Mouse (Mus musculus) ovary, postnatal 14 days (tissue): ENCODE data around the gene Trim37.

Source experiments
- DNase-seq: peaks from one replicate; pipeline ENCODE4 v3.0.0; 2022; ENCODE audit warnings: low spot score

Trim37 gene

DNA sequence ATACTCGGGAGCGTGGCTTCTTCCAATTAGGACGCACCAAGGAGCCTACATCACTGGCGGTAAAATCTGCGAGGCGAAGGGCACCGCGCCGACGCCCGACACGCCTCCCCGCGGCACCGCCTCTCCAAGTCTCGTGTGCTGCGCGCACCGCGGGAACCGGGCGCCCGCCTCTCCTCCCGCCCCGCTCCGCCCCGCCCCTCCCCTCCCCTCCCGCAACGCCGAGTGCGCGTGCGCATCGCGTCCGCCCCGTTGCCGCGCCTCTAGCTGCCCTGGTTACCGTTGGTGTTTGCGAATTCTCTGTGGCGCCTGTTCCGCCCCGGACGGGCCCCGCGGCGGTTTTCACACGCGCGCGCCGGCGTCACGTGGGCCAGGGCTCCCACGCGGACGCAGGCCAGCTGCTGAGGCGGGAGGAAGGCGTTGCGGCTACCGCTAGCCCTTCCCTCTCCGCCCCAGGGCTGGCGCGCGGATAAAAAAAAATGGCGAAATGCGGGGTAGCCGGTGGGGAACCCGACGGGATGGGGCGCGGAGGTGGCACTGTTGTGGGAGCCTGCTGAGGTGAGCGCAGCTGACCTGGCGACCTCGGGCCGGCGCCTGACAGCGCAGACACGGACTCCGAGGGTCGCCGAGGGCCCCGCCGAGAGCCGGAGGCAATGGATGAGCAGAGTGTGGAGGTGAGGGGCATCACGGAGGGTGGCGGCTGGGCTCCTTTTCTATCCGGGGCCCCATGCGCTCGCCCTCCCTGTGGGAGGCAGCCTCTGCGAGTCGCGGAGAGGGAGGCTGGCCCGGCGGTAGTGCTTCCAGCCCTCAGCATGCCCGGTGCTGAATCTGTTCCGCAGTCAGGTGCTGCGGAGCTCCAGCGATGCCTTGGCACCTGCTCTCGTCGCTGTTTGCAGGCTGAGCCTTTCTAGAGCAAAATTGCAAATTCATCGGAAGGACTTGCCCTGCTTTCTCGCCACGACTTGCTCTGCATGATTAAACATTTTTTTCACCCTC, at the start of gene Trim37:
TSS of gene Trim37 (plus strand) at position 254 of the 993 bp plus-strand sequence.
- DNase-seq: peak; percentile 72

DNA sequence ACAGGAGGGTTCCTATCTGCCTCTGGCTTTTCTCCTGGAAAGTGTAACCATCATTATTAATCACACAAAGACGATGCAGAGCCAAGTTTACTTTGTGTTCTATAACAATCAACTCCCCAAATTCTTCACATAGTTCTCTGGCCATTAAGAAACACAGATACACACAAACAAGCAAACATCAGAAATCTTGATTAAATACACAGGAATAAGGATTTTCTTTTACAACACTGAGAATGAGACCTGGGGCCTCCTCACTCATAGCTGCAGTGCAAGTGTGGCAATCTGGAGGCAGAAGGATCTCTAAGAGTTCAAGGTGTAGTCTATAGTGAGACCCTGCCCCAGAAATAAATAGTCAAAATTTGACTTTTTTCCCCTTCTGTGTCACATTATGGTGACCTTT, 43.2 kb upstream of the Trim37 start:
- DNase-seq: no peak

GRCm38 (mm10) chr11:87085461-87085860, 41.4 kb upstream of the Trim37 start:
- DNase-seq: no peak

- DNase-seq: peak; percentile 76
Observed at GRCm38 (mm10) chr11:87086290-87086984, 40.4 kb upstream of the Trim37 start, which contains the start of gene Smg8. TSS of gene Smg8 (minus strand) at chr11:87086774.

DNA sequence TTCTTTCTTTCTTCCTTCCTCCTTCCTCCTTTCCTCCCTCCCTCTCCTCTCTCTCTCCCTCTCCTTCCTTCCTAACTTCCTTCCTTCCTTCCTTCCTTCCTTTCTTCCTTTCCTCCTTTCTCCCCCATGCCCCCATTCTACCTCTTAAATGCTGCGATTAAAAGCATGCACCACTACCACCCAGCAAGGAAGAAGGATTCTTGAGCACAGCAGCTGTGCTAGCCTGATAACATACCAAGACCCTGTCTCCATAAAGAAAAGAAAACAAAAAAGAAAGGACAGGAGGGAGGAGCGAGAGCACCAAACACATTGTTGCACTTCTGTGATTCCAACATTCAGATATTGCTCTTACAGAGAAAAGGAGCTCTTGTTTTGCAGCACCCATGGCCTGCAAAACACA, 39.7 kb upstream of the Trim37 start:
- no peak for DNase-seq

GRCm38 (mm10) chr11:87108409-87108754, 18.5 kb upstream of the Trim37 start, which contains the start of gene Prr11:
TSS of gene Prr11 (minus strand) at chr11:87108708.
- no peak for DNase-seq

DNA sequence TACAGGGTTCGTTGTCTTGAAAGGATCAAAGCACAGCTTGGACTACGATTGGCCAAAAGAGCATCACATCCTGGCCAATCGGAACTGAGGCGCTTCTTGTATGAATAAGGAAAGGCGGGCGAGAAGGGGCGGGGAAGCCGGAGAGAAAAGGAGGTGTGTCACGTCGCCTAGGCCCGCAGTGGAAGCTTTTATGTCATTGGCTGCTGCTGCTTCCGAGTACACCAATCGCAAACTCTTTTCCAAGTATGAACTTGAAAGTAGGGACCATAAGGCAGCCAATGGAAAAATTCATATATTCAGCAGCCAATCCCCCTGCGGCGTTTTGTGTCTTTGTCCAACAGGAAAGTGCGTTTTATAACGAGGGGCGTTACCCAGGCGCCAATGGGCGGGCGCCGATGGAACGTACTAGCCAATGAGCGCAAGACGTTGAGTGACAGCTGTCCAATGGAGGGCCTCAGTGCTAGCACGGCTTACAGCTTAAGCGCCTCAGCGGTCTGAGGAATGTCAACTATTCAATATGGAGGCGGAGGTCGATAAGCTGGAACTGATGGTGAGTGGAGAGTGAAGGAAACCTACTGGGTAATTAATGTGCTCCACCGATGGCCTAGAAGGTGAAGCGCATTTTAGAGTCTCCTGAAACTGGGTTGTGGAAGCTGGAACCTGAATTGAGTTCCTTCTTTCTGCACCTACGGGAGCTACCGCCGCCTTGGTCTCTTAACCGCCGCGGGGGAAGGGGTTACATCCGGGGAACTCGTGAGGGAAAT, 17.9 kb upstream of the Trim37 start, which contains the start of gene Ska2:
TSS of gene Ska2 (plus strand) at position 480 of the 764 bp plus-strand sequence.
- peak; percentile 91 for DNase-seq

- DNase-seq: no peak
Observed at GRCm38 (mm10) chr11:87109519-87110171, 17.2 kb upstream of the Trim37 start.

DNA sequence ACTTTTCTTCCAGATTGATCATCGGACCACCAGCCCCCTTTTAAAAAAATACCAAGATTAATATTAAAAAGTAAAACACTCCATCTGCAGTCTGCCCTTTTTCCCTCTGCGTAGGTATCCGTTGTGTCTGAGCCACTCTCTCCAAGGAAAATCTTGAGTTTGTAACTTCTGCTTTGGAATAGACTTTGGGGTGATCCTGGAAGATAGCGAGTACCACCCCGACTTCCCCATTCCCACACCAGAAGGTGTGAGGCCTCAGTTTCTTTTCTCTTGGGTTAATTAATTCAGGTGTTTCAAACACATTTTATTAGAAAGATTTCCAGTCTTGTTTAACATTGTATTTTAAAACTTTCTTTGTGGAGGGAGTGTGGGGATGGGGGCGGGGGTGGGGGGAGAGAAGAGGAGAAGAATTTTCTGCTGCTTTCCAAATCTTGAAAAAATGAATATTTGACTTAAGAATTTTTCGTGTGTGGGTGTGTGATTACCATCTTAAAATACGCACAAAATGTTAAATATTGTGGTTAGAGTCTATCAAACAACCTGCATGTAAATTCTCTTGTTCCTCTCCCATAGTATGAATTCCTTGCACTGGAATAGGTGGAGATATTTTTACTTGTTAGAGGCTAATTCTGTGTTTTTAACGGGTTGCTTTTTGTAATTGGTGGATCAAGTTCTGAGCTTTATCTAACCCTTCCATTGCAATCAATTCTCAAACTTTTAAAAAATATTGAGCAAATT, 16.5 kb upstream of the Trim37 start:
- DNase-seq: no peak

DNA sequence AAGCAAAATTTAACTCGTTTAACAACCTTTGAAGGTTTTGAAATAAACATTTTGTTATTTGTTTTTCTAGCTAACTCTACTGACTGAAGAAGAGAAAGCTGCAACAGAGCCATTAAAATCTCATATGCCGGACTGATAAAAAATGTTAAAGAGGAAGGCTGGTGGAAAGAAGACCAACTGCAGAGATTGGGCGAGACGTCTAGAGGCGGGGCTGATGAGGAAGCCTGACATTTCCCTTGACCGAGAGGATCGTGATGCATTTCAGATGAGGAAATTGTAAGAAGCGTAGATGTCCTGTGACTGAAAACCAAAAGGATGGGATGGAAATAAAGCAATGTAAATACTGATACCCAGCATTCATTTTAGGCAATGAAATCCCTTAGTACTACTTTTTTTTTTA, 5.0 kb upstream of the Trim37 start:
- DNase-seq: no peak

DNA sequence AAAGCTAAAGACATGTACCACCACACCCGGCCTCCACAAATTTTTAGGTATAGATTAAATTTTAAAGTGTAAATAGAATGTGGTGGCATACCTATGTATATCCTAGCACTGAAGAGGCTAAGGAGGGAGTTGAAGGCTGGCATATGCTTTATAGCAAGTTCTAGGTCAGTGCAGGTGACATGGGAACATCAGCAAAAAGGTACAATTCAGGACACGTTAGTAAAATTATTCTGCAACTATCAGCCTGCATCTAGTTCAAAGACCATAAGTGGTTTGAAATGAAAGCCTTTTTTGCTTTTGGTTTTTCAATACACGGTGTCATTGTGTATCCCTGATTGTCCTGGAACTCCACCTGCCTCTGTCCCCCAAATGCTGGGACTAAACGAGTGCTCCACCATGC, 1.3 kb upstream of the Trim37 start:
- no peak for DNase-seq

DNA sequence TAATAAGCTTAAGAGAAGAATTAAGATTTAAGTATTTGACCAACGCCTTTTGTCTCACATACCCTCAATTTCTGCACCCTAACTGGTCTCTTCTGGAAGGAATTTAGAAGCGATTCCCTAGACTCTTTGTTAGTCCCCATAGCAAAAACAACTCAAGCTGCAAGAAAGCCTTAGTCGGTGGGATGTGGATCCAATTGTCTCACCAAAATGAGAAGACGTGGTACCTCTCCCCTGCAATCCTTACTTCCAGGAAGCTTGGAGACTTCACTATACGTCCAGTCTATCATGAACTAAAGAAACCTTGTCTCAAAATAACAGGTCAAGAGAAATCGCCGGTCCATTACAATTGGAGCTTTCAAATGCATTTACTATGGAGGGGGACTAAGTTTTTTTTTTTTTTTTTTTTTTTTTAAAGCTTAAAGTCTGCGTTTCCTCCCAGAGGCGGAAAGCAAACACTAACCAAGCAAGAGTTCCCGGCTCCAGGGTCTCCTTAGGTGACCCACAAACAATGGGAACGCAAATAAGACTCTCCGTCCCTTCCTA, 525 bp upstream of the Trim37 start:
- no peak for DNase-seq

DNA sequence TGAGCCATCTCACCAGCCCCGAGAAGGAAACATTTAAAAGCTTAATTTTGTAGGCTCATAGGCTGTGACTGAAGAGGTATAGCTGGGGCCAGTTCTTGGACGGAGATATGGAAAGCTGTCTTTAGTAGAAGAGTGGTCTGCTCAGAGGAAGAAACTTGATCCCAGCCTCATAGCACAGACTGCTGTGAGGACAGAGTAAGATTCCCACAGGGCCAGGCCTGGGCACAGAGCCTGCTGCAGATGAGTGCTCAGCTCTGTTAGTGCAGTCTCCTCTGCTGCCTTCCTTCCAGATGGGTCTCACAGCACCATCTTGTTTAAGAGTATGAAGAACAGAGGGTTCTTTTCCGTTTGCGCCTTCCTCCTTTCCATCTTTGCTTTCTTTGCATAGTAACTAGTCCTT, 9.4 kb downstream of the Trim37 start:
- DNase-seq: no peak

DNA sequence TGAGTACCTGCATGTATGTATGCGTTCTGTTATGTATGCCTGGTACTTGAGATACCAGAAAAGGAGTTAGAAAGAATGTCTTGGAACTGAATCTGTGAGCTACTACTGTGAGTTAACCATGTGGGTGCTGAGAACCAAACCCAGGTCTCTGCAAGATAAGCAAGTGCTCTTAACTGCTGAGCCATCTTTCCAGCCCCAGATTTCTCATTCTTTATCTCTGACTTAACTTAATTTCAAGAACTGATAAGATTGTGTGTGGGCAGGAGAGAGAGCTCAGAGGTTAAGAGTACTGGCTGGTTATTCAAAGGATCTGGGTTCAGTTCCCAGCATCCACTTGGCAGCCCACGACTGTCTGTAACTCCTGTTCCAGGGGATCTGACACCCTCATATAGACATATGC, 31.1 kb downstream of the Trim37 start:
- DNase-seq: no peak

DNA sequence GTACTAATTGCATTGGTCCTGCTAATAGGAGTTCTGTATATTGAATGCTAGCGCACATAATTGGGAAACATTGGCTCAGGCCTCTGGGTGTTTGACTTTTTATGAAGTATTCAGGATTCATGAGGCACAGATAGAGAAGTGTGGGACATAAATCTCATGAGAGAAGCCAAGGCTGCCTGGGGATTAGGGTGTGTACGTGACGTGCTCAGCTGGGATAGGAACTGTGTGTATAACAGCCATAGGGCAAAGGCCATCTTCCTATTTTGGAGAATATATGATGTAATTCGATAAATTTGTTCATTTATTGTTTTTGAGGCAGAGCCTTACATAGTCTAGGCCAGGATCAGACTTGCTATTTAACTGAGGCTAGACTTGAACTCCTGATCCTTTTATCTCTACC, 35.8 kb downstream of the Trim37 start:
- no peak for DNase-seq

- DNase-seq: no peak
Observed at GRCm38 (mm10) chr11:87163751-87164150, 36.9 kb downstream of the Trim37 start.

GRCm38 (mm10) chr11:87173625-87174024, 46.7 kb downstream of the Trim37 start:
- no peak for DNase-seq

DNA sequence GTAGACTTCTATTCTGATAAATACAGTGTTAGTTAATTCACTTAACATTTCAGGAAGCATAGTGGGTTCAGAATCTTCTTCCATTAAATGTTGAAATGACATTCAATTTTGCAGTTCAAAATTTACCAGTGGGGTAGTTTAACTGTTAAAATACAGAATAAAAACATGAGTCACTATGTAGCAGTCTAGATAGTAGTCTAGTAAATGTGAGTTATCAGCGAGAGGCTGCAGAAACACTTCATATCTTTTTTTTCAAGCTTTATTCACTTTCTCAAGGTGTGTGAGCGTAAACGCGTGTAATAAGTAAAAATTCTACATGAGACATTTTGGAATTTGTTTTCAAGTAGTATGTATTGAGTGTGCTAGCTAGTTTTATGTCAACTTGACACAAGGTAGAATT, 48.2 kb downstream of the Trim37 start:
- no peak for DNase-seq

GRCm38 (mm10) chr11:87212313-87212712, 85.4 kb downstream of the Trim37 start:
- no peak for DNase-seq

DNA sequence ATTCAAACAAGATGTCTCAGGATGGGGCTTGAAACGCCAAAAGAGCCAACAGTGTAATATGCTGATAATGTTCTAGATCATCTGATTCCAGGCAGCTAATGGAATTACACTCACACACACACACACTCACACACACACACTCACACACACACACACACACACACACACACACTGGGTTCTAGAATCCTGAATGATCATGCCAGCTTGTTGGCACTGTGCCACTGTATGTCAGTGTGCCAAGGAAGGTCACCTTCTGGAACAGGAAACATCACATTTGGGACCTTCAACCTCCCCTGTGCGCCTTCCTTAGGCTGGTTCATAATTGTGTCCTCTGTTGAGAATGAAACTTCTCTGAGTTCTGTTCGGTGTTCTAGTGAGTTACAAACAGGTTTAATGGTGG, 95.8 kb downstream of the Trim37 start:
- DNase-seq: no peak

GRCm38 (mm10) chr11:87227056-87227455, 100.2 kb downstream of the Trim37 start:
- DNase-seq: no peak
